Mouse (Mus musculus): Measurements from ENCODE around the gene Ndrg2. TPM values are rescaled to one million over a fixed set of nuclear protein-coding genes. Genes with fewer than 3 reads are reported as not detected.

Gene Ndrg2
- polyA plus RNA-seq, 1 experiment from 2014 or later, result 11.9 TPM

DNA sequence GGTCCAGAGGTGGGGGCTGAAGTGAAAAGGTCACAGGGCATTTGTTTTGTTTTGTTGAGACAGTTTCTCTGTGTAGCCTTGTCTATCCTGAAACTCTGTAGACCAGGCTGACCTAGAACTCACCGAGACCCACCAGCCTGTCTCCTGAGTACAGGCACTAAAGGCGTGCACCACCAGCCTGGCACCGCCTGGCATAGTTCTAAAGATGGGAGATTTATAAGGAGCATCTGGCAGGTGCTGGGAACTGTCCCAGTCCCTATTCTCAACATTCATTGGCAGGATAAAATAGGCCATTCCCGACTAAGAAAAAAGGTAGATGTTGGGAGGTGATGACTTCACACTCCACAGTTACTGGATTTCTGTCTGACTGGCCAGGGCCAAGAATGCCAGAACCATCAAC is 5.0 kb upstream of the Ndrg2 start:
- no peak for DNase-seq (ENCODE audit: low spot score)
- 83% methylated on average over 4 of the region's 4 CpGs for WGBS

DNA sequence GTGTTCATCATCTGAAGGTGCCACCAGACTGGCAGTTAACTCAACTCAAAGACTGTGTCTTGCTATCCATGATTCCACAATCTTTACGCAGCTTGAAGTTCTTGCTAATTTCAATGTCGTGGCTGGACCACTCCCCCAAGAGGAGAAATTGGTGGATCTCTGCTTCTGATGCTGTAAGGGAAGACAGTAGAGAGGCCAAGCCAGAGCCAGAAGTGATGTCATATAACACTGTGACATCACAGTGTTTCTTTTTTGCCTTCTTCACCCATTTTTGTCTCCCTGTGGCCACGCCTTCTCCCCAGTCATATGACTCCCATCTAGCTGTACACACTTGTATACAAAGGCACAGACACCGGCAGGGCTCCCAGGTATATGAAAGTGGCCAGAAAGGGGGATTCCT is 4.2 kb upstream of the Ndrg2 start, which contains the start of gene Tppp2:
TSS of gene Tppp2 (plus strand) at position 301 of the 400 bp plus-strand sequence.
- no peak within 1 kb of the TSS for H3K4me2 ChIP-seq (ENCODE audit: low read depth, severe bottlenecking)
- ATAC-seq (ENCODE audit: insufficient number of reproducible peaks, low FRiP score, low TSS enrichment, low read depth) (no peak), DNase-seq (ENCODE audit: low spot score) (no peak)
- no peak within 1 kb of the TSS for H3K9ac ChIP-seq (ENCODE audit: low read length)
- H3K4me3 ChIP-seq (ENCODE audit: low read depth, low read length), result no peak within 1 kb of the TSS
- H3K4me1 ChIP-seq (ENCODE audit: control insufficient read depth, insufficient read depth, low read length), result peaks cover 4% of the 10 kb centered on the region; the same call in 1 of the 2 replicates
- H3K36me3 ChIP-seq (ENCODE audit: control insufficient read depth, insufficient read depth, low read length), result no peaks in the 10 kb centered on the region
- WGBS, result 81% methylated on average over 4 of the region's 4 CpGs
- H3K27me3 ChIP-seq (ENCODE audit: control insufficient read depth, insufficient read depth, low read length), result no peaks in the 10 kb centered on the region
- H3K27ac ChIP-seq (replicated peaks; ENCODE audit: low read depth, low read length), result no peak within 1 kb of the TSS
- H3K9me3 ChIP-seq (ENCODE audit: control insufficient read depth, low read length), result no peaks in the 10 kb centered on the region

More for the DNA sequence above, 5.0 kb upstream of the Ndrg2 start:
- Histone ChIP-seq H3K27me3 (ENCODE audit: control insufficient read depth, insufficient read depth, low read length) (no peaks in the 10 kb centered on the region), H3K4me1 (ENCODE audit: control insufficient read depth, insufficient read depth, low read length) (peaks cover 4% of the 10 kb centered on the region; the same call in 1 of the 2 replicates), H3K4me2 (ENCODE audit: low read depth, severe bottlenecking) (no peak overlapping the region), H3K9ac (ENCODE audit: low read length) (no peak overlapping the region), H3K4me3 (ENCODE audit: low read depth, low read length) (no peak overlapping the region), H3K36me3 (ENCODE audit: control insufficient read depth, insufficient read depth, low read length) (no peaks in the 10 kb centered on the region), H3K27ac (replicated peaks; ENCODE audit: low read depth, low read length) (no peak overlapping the region), H3K9me3 (ENCODE audit: control insufficient read depth, low read length) (no peaks in the 10 kb centered on the region)
- ATAC-seq (ENCODE audit: insufficient number of reproducible peaks, low FRiP score, low TSS enrichment, low read depth), result no peak

DNA sequence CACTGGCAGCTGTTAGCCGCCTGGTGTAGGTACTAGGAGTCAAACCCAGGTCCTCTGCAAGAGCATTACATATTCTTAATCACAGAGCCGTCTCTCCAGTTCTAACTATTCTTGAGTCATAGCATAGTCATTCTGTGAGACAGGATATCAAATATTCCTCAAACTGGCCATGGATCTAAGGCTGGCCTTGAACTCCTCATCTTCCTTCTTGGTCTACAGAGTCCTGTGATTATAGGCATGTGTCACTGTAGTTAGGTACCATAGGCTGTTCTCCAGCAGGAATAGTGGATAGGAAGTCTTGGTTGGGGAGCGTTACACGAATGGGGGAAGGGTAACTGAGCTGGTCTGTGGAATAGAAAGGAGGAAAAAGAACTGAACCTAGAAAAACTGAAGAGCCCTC is 2.6 kb upstream of the Ndrg2 start:
- Histone ChIP-seq H3K4me2 (ENCODE audit: low read depth, severe bottlenecking) (no peak overlapping the region), H3K36me3 (ENCODE audit: control insufficient read depth, insufficient read depth, low read length) (no peaks in the 10 kb centered on the region), H3K27ac (replicated peaks; ENCODE audit: low read depth, low read length) (no peak overlapping the region), H3K9me3 (ENCODE audit: control insufficient read depth, low read length) (no peaks in the 10 kb centered on the region), H3K9ac (ENCODE audit: low read length) (no peak overlapping the region), H3K27me3 (ENCODE audit: control insufficient read depth, insufficient read depth, low read length) (no peaks in the 10 kb centered on the region), H3K4me1 (ENCODE audit: control insufficient read depth, insufficient read depth, low read length) (peaks cover 4% of the 10 kb centered on the region; the same call in 1 of the 2 replicates), H3K4me3 (ENCODE audit: low read depth, low read length) (no peak overlapping the region)
- 91% methylated on average over 4 of the region's 4 CpGs for WGBS
- ATAC-seq (ENCODE audit: insufficient number of reproducible peaks, low FRiP score, low TSS enrichment, low read depth), result no peak
- DNase-seq (ENCODE audit: low spot score), result no peak

DNA sequence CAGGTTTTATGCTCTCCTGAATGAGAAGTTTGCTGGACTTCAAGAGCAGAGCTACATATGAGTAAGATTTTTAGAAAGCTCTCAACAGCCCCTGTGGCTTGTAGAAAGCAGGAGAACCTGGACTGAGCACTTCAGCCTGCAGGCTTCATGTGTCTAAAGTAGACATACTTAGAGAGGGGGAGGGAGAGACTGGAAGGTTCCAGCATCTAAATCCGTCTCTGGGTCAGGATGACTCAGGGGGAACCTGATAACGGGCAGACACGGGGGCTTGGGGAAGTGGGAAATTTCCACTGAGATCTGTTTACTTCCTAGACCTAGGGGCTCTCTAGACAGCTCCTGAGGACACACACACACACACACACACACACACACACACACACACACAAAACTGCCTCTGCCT is 1.1 kb upstream of the Ndrg2 start:
- Histone ChIP-seq H3K27me3 (ENCODE audit: control insufficient read depth, insufficient read depth, low read length) (no peaks in the 10 kb centered on the region), H3K4me3 (ENCODE audit: low read depth, low read length) (no peak overlapping the region), H3K27ac (replicated peaks; ENCODE audit: low read depth, low read length) (no peak overlapping the region), H3K4me1 (ENCODE audit: control insufficient read depth, insufficient read depth, low read length) (peaks cover 4% of the 10 kb centered on the region; the same call in 1 of the 2 replicates), H3K4me2 (ENCODE audit: low read depth, severe bottlenecking) (no peak overlapping the region), H3K9ac (ENCODE audit: low read length) (no peak overlapping the region), H3K9me3 (ENCODE audit: control insufficient read depth, low read length) (no peaks in the 10 kb centered on the region), H3K36me3 (ENCODE audit: control insufficient read depth, insufficient read depth, low read length) (no peaks in the 10 kb centered on the region)
- WGBS, result 39% methylated on average over 3 of the region's 3 CpGs
- DNase-seq (ENCODE audit: low spot score) (no peak), ATAC-seq (ENCODE audit: insufficient number of reproducible peaks, low FRiP score, low TSS enrichment, low read depth) (no peak)

DNA sequence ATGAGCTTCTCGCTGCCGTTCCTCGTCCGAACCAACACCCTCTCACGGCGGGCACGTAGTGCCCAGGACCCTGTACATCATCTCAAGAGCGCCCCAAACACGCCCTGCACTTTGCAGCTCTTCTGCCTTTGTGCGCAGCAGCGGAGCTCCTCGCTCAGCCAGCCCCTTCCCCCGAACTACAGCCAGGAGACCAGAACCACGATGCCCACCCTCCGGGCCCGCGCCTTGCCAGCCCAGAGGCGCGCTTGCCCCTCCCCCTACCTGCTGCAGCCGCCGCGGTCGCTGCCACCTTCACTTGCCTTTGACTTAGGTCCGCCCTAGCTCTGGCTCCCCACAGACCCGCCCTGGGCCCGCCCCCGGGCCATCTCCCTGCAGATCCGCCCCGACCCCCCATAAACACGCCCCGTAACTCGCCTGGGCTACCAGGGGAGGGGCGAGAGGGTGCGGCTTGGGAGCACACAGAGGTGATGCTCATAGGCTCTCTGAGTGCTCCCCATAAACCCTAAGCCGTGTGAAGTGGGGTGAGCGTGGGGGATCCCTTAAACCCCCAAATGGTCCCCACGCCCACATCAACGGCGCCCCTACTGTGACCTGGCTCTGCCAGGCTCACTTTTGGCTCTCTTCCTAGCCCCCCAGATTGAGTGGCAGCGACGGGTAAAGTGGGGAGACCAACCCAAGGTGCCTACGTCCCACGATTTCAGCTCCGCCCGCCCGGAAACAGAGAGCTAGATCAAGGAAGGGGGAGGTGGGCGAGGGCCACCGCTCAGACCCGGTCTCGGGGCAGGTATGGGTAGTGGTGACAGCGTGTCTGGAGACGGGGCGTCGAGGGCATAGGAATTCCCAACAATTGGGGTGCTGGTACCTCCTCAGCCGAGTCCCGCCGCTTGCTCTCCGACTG is 647 bp downstream of the Ndrg2 start:
- no peaks in the 10 kb centered on the region for H3K9me3 ChIP-seq (ENCODE audit: control insufficient read depth, low read length)
- peak; percentile 74 for DNase-seq (ENCODE audit: low spot score)
- H3K27me3 ChIP-seq (ENCODE audit: control insufficient read depth, insufficient read depth, low read length), result no peaks in the 10 kb centered on the region
- peak overlapping the region; percentile 56 for H3K9ac ChIP-seq (ENCODE audit: low read length)
- H3K4me2 ChIP-seq (ENCODE audit: low read depth, severe bottlenecking), result peak overlapping the region; percentile 96
- H3K27ac ChIP-seq (replicated peaks; ENCODE audit: low read depth, low read length), result no peak overlapping the region
- H3K4me1 ChIP-seq (ENCODE audit: control insufficient read depth, insufficient read depth, low read length), result peaks cover 4% of the 10 kb centered on the region; the same call in 1 of the 2 replicates
- WGBS, result under 1% methylated on average over 58 of the region's 58 CpGs
- H3K36me3 ChIP-seq (ENCODE audit: control insufficient read depth, insufficient read depth, low read length), result no peaks in the 10 kb centered on the region
- peak; percentile 72 for ATAC-seq (ENCODE audit: insufficient number of reproducible peaks, low FRiP score, low TSS enrichment, low read depth)
- peak overlapping the region; percentile 48 for H3K4me3 ChIP-seq (ENCODE audit: low read depth, low read length)

DNA sequence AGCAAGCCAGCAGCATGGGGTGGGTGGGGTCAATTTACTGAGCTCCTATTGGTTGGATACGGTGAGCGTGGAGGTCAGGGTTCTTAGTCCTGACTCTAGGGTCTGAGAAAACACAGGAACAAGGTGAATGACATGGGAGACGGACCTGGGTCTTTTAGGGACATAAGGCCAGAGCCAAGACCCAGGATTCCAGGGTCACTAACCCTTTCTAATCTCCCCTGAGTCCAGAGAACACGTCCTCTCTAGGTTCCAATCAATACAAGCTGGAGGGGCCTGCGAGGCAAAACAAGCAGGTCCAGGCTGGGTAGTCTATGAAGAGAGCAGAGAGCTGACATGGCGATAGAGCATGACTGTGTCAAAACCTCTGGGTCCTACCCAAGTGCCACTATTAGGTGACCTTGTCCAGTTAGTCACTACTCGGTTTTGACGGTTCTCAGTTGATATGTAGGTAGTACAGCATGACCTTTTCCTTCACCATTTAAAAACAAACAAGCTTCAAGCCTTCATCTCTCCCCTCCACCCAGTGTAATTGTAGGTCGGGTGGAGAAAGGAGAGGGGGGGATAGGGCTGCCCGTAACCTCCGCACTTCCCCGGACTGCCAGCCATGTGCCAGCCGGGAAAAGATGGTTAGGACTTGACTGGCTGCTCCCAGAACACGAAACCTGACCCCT is 1.4 kb downstream of the Ndrg2 start:
- Histone ChIP-seq H3K9ac (ENCODE audit: low read length) (peak overlapping the region; percentile 56), H3K4me1 (ENCODE audit: control insufficient read depth, insufficient read depth, low read length) (peaks cover 4% of the 10 kb centered on the region; the same call in 1 of the 2 replicates), H3K9me3 (ENCODE audit: control insufficient read depth, low read length) (no peaks in the 10 kb centered on the region), H3K27ac (replicated peaks; ENCODE audit: low read depth, low read length) (no peak overlapping the region), H3K4me3 (ENCODE audit: low read depth, low read length) (peak overlapping the region; percentile 48), H3K4me2 (ENCODE audit: low read depth, severe bottlenecking) (peak overlapping the region; percentile 96), H3K27me3 (ENCODE audit: control insufficient read depth, insufficient read depth, low read length) (no peaks in the 10 kb centered on the region), H3K36me3 (ENCODE audit: control insufficient read depth, insufficient read depth, low read length) (no peaks in the 10 kb centered on the region)
- peak; percentile 7; the same call in 1 of the 2 replicates for ATAC-seq (ENCODE audit: insufficient number of reproducible peaks, low FRiP score, low TSS enrichment, low read depth)
- 7% methylated on average over 14 of the region's 14 CpGs for WGBS
- DNase-seq (ENCODE audit: low spot score), result no peak

DNA sequence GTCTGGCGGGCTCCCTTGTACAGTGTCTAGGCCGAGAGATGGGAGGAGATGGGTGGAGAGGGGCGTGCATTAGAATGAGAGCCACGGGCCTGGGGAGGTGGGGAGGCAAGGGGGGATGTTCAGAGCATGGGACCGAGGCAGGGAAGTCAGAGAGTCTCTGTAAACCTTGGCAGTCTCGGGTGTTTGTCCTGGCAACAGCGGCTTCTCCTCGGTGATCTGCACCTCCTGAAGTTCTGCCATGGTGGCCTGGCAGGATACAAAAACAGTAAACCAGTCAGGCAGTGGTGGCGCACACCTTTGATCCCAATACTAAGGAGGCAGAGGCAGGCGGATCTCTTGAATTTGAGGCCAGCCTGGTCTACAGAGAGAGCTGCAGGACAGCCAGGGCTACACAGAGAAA is 2.7 kb downstream of the Ndrg2 start:
- Histone ChIP-seq H3K27me3 (ENCODE audit: control insufficient read depth, insufficient read depth, low read length) (no peaks in the 10 kb centered on the region), H3K9me3 (ENCODE audit: control insufficient read depth, low read length) (no peaks in the 10 kb centered on the region), H3K4me3 (ENCODE audit: low read depth, low read length) (no peak overlapping the region), H3K36me3 (ENCODE audit: control insufficient read depth, insufficient read depth, low read length) (no peaks in the 10 kb centered on the region), H3K4me1 (ENCODE audit: control insufficient read depth, insufficient read depth, low read length) (peaks cover 4% of the 10 kb centered on the region; the same call in 1 of the 2 replicates), H3K4me2 (ENCODE audit: low read depth, severe bottlenecking) (no peak overlapping the region), H3K27ac (replicated peaks; ENCODE audit: low read depth, low read length) (no peak overlapping the region), H3K9ac (ENCODE audit: low read length) (no peak overlapping the region)
- WGBS, result 85% methylated on average over 10 of the region's 10 CpGs
- ATAC-seq (ENCODE audit: insufficient number of reproducible peaks, low FRiP score, low TSS enrichment, low read depth), result no peak
- no peak for DNase-seq (ENCODE audit: low spot score)

DNA sequence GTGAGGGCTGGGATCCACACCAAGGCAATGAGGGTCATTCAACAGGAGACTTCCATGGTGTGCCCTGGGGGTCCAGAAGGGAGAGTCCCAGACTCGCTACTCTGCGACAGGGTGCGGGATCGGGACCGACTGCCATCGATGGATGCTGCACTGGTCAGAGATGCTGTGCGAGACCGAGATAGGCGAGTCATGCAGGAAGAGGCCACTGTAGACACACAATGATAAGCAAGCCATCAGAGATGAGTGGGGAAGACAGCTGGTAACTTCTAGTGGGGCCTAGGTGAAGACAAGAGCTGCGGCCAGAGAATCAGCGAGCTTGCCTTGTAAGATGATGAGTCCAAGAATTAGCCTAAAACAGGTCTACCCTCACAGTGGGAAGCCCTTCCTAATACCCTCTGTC is 7.9 kb downstream of the Ndrg2 start:
- ATAC-seq (ENCODE audit: insufficient number of reproducible peaks, low FRiP score, low TSS enrichment, low read depth), result no peak

More for the DNA sequence above, 7.9 kb downstream of the Ndrg2 start:
- H3K36me3 ChIP-seq (ENCODE audit: control insufficient read depth, insufficient read depth, low read length), result no peaks in the 10 kb centered on the region
- no peak overlapping the region for H3K9ac ChIP-seq (ENCODE audit: low read length)
- H3K4me2 ChIP-seq (ENCODE audit: low read depth, severe bottlenecking), result no peak overlapping the region
- no peaks in the 10 kb centered on the region for H3K9me3 ChIP-seq (ENCODE audit: control insufficient read depth, low read length)
- H3K4me1 ChIP-seq (ENCODE audit: control insufficient read depth, insufficient read depth, low read length), result no peaks in the 10 kb centered on the region
- 87% methylated on average over 11 of the region's 11 CpGs for WGBS
- H3K4me3 ChIP-seq (ENCODE audit: low read depth, low read length), result no peak overlapping the region
- H3K27me3 ChIP-seq (ENCODE audit: control insufficient read depth, insufficient read depth, low read length), result no peaks in the 10 kb centered on the region
- no peak overlapping the region for H3K27ac ChIP-seq (replicated peaks; ENCODE audit: low read depth, low read length)
- DNase-seq (ENCODE audit: low spot score), result no peak

Data from limb, embryonic 11.5 days (tissue).